Mouse (Mus musculus) frontal cortex, postnatal 36 days (tissue): Measurements from ENCODE around the gene Map4.

Source experiments
- DNase-seq, 2 experiments: peaks; one replicate each; pipeline ENCODE4 v3.0.0; 2022; ENCODE audit warnings: low spot score in 2 of 2

Map4 gene

GRCm38 (mm10) chr9:109989084-109989483 is 57.8 kb downstream of the Map4 start:
- DNase-seq, result peak; percentile 18 to 51

- no peak for DNase-seq
These were observed 66.2 kb downstream of the Map4 start for GRCm38 (mm10) chr9:109997441-109997840.

DNA sequence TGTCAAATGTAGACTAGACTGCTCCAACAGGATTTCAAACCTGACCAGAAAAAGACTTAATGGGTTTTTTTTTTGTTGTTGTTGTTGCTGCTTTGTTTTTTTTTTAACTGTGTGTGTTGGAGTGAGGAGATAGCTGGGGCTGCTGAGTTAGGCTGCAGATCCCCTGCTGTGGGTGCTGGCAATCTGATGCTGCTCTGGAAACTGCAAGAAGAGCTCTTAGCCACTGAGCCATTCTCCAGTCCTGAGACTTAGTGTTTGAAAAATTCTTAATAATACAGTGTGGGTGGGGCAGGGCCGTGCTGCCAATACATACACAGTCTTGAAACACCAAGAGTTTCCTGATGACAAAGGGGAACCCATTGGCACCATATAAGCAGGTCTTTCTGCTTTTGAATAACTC is 70.7 kb downstream of the Map4 start:
- no peak for DNase-seq

- no peak for DNase-seq
These were observed 71.2 kb downstream of the Map4 start for GRCm38 (mm10) chr9:110002413-110002812.

DNA sequence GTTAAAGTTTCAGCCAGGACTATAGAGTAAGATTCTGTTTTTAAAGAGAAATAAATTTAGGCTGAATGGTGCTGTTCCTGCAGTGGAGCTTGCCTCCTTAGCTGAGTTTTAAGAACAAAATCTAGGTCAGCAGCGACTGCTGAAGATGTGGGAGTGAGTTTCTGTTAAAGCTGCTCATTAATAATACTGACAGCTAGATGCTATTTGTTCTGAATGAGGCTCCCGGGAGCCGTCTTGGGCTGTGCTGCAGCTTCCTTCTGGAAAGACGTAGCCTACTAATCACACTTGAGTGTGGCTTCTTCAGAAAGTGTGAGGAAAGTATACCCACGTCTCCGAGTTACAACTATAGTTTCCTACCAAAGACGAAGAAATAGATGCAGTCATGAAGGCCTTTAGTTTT is 88.0 kb downstream of the Map4 start:
- DNase-seq, result peak in 1 of 2 experiments; percentile 22

- DNase-seq, result peak; percentile 17 to 43
These were observed 89.1 kb downstream of the Map4 start for GRCm38 (mm10) chr9:110020405-110020804.

GRCm38 (mm10) chr9:110021463-110021862 is 90.2 kb downstream of the Map4 start:
- no peak for DNase-seq

GRCm38 (mm10) chr9:110022151-110022550 is 90.9 kb downstream of the Map4 start:
- DNase-seq, result no peak

DNA sequence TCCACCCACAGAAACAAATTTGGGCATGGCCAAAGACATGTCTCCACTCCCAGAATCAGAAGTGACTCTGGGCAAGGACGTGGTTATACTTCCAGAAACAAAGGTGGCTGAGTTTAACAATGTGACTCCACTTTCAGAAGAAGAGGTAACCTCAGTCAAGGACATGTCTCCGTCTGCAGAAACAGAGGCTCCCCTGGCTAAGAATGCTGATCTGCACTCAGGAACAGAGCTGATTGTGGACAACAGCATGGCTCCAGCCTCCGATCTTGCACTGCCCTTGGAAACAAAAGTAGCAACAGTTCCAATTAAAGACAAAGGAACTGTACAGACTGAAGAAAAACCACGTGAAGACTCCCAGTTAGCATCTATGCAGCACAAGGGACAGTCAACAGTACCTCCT is 103.8 kb downstream of the Map4 start:
- DNase-seq, result no peak

GRCm38 (mm10) chr9:110037895-110038294 is 106.6 kb downstream of the Map4 start:
- no peak for DNase-seq

DNA sequence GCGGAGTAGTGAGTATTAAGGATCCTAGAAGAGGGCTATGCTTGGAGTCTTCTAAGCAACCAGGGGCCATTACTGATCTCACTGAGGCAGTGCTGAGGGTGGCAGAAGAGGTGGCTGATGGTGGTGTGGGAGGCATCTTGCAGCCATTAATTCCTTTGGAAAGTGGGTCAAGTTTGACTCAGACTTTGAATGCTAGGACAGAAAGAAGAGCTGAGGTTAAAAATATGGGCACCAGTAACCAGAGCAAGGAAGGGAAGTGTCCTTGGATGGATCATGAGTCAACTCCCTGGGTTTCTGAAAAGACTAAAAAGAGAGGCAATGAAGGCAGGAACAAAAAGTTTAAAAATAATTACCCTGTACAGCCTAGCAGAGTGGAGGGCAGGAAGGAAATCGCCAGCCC is 107.2 kb downstream of the Map4 start:
- DNase-seq, result no peak

GRCm38 (mm10) chr9:110044373-110044772 is 113.1 kb downstream of the Map4 start:
- peak in 1 of 2 experiments; percentile 68 for DNase-seq

GRCm38 (mm10) chr9:110045763-110046377 is 114.6 kb downstream of the Map4 start:
- DNase-seq, result no peak

DNA sequence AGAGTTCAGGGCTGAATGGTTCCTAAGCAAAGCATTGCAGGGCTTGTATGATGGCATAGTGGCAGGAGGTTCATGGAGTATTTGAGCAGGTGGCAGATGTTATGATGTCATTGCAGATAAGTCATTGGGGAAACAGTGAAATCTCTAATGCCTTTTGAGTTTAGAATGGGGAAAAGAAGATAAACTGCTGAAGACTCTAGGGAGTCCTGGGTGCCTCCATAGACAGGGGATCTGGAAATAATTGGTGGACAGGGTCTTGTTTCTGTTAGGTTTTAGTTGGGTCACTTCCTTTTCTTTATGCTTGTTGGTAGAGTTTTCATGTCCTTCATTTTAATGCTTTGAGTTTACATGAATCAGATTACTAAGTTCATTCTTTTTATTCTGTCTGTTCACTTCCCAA is 116.0 kb downstream of the Map4 start:
- DNase-seq, result no peak

GRCm38 (mm10) chr9:110047857-110048256 is 116.6 kb downstream of the Map4 start:
- no peak for DNase-seq

DNA sequence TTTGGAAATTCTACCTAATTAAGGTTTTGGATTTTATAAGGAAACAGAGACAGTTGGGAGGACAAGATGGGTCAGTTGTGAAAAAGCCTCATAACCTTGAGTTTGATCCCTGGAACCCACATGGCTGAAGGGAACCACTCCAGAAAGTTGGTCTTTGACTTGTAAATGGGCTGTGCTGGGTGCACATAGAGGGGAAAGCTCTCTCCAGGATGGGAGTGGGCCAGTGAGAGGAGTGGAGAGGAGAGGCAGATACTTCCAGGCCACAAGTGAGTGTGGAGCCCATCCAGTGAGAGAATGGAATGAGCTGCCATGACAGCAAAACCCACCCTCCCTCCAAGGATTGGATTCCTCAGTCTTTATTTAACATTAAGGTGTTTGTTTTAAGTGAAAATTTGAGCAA is 119.9 kb downstream of the Map4 start:
- no peak for DNase-seq

DNA sequence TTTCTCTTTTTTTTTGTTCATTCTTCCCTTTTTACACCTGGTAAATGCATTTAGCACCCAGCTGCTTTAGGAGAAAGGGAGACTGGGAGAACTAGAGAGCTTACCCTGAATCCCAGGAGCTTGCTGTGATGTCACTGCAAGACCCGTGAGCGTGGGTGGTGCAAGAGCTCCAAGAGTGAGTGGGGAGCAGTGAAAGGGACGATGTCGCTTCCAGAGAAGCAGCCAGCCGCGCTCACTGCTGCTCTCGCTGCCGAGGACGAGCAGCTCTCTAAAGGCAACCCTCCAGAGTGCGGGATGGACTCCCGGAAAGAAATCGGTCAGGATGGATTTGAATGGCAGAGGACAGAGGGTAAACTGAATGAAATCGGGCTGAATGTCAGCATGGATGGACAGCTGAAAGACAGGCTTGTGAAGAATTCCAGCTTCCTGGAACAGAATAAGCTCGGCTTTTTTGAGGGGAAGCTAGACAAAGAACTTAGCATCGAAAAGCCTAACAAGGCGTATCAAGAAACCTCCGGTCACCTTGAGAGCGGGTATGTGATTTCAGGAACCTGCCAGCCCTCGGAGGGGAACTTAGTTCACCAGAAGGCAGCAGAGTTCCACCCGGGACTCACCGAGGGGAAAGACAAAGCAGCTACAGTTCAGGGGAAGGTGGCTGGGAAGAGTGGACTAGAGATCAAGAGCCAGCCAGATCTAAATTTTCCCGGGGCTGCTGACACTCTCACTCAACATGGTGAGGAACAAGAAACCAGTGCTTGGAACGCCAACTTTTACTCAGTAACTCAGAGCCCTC is 120.8 kb downstream of the Map4 start:
- peak; percentile 83 to 88 for DNase-seq

GRCm38 (mm10) chr9:110052951-110053304 is 121.7 kb downstream of the Map4 start:
- DNase-seq, result no peak

DNA sequence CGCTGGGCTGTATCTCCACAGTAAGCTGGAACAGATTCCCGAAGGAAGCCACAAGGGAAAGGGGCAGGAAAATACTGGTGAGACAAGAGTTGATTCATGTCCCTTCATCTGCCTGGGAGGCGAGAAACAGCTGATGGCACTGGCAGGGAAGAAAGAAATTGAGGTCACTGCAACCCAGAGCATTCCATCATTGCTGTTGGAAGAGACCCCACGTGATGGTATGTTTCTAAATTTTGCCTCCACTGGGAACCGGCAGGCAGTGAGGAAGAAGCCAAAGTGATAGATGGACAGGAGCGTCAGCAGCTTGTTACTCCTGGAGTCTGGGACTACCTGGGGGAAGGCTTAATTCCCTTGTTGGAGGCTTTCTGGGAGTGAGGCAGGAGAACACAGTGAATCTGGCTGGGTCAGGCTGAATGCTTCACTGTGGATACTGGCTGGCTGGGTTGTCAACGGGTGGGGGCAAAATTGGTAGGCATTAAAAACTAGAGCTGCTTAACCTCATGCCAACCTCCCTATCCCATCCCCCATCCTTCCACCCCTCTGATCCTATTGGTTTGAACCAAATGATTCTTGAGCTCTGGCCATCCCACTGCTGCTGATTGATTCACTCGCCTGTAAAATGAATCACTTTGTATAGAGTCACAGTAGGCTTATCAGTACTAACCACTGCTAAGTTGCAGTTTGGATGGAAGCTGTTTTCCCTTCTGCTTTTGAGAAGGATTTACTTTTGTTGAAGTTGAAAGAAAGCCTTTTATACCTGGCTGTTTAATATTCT is 122.2 kb downstream of the Map4 start:
- DNase-seq, result peak; percentile 56 to 68

DNA sequence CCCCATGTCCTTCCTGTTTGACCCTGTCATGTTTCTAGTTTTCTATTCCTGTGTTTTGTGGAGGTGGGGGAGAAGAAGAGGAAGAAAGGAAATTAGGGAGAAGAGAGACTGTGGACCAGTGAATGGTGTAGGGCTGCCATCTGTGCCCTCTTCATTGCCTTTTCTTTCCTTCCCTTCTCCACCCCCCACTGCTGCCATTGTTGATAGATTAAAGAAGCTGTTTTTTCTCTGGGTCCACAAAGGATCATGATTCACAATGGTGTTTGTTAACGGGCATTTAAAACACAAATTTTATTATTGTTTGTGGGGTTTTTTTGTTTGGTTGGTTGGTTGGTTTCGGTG is 122.8 kb downstream of the Map4 start:
- no peak for DNase-seq

GRCm38 (mm10) chr9:110054781-110055180 is 123.5 kb downstream of the Map4 start:
- no peak for DNase-seq

- DNase-seq, result no peak
These were observed 125.9 kb downstream of the Map4 start for GRCm38 (mm10) chr9:110057200-110057599.

DNA sequence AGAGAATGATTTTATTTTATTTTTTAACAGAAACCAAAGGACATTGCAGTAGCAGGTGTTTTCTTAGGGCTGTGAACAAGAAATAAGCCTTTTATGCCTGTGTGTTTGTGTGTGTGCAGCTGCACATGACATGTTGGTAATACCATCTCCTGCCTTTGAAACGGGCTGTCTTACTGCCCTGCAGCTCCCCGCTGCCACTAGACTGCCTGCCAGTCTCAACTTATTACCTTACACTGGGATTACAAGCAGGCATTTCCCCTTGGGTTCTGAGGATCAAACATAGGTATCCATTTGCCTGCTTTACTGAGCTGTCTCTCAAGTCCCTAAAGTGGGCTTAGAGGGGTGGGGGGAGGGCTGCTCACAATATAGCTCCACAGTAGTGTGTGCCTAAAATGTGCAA is 129.5 kb downstream of the Map4 start:
- DNase-seq, result no peak
